Mouse (Mus musculus) megakaryocyte, embryonic 14.5 days (primary cell): ENCODE results near the gene Gm29609. TPM values are rescaled to one million over a fixed set of nuclear protein-coding genes. Genes with fewer than 3 reads are reported as not detected.

Source experiments
- H3K27me3 ChIP-seq: replicated peaks from 2 replicates; pipeline ENCODE3; 2012; ENCODE audit warnings: inconsistent platforms
- H3K36me3 ChIP-seq: replicated peaks from 2 replicates; pipeline ENCODE3; 2012; ENCODE audit warnings: low read length, inconsistent platforms, mixed read lengths
- H3K4me1 ChIP-seq: 2 replicates; pipeline ENCODE4 v1.6.1; 2012; ENCODE audit warnings: inconsistent platforms
- H3K4me3 ChIP-seq: replicated peaks from 2 replicates; pipeline ENCODE3; 2012; ENCODE audit warnings: moderate library complexity, mild to moderate bottlenecking, inconsistent platforms
- H3K9me3 ChIP-seq: 2 replicates; pipeline ENCODE4 v1.6.1; 2012; ENCODE audit warnings: inconsistent platforms
- FLI1 ChIP-seq: IDR thresholded peaks from 2 replicates; pipeline ENCODE4 v1.6.1; 2012; ENCODE audit warnings: low read length, inconsistent platforms, mixed read lengths
- GATA1 ChIP-seq: IDR thresholded peaks from 3 replicates; pipeline ENCODE4 v1.6.1; 2012; ENCODE audit warnings: mixed read lengths, low read length, inconsistent platforms, borderline replicate concordance
- polyA plus RNA-seq: library from polyadenylated mRNA; stranded (reverse); fragments of >175 nt; gene quantifications from 2 replicates; pipeline ENCODE4 v1.2.3, GENCODE M21; 2012; ENCODE audit warnings: low replicate concordance; ENCODE audit not compliant: insufficient read depth

The Gm29609 gene
- polyA plus RNA-seq, 1 experiment, result 7.9 TPM

DNA sequence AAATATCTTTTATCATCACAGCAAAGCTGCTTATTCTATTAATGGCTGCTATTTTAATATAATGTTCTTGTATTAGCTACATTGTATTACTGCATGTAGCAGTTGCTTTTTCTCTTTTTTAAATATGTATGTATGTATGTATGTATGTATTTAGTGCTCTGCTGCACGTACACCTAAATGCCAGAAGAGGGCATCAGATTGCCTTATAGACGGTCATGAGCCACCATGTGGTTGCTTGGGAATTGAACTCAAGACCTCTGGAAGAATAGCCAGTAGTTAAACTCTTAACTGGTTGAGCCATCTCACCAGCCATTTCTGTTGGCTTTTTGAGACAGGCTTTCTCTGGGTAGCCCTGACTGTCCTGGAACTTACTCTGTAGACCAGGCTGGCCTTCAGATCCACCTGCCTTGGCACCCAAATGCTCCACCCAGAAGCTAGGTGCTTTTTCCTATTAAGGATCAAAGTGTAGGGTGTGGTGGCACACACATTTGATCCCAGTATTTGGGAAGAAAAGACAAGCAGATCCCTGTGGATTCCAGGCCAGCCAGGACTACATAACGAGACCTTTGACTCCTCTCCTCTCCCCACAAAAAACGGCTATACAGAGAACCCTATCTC, 8.6 kb upstream of the Gm29609 start:
- Histone ChIP-seq H3K36me3 (peaks cover 49% of the 10 kb centered on the region), H3K4me1 (peaks cover 34% of the 10 kb centered on the region), H3K9me3 (no peaks in the 10 kb centered on the region), H3K4me3 (no peak overlapping the region), H3K27me3 (no peaks in the 10 kb centered on the region)
- TF ChIP-seq GATA1, result no peak
- TF ChIP-seq FLI1, result no peak

DNA sequence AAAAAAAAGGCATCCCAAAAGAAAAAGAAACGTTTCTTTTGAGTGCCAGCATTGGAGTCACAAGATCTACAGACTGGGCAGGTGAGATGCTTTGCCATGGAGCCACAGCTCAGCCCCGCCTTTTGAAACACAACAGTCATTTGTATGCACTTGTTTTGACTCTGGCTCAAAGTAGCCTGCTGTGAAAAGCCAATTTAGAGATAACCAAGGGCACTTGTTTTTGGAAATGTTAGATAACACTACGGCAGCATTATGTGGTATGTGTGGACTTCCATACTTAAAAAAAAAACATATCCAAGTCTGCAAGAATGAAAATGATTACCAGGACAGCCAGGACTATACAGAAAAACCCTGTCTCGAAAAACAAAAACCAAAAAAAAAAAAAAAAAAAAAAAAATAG, 4.0 kb upstream of the Gm29609 start:
- H3K9me3 ChIP-seq, result no peaks in the 10 kb centered on the region
- H3K4me3 ChIP-seq, result peak overlapping the region; percentile 46
- no peak for TF ChIP-seq GATA1
- no peak for TF ChIP-seq FLI1
- H3K36me3 ChIP-seq, result peaks cover 22% of the 10 kb centered on the region
- H3K4me1 ChIP-seq, result peaks cover 40% of the 10 kb centered on the region
- no peaks in the 10 kb centered on the region for H3K27me3 ChIP-seq

DNA sequence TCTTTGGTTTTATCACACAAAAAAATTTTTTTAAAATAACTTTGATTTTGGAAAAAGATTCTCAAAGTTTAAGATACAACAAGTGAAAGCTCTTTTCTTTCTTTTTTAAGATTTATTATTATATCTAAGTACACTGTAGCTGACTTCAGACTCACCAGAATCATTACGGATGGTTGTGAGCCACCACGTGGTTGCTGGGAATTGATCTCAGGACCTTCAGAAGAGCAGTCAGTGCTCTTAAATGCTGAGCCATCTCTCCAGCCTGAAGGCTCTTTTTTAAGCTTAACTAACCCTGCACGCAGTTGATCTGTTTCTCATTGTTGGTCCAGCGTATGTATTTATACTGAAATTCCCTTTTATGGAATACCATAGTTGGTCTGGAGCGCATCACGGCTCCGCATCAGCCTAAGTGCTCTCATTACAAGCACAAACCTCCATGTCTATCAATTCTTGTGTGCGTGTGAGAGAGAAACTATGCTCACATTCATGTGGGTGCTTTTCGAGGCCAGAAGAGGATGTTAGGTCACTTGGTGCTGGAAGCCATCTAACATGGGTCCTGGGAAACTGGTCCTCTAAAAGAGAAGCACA, 1.6 kb upstream of the Gm29609 start:
- Histone ChIP-seq H3K27me3 (no peaks in the 10 kb centered on the region), H3K9me3 (no peaks in the 10 kb centered on the region), H3K4me1 (peaks cover 59% of the 10 kb centered on the region), H3K4me3 (peak overlapping the region; percentile 95), H3K36me3 (peaks cover 8% of the 10 kb centered on the region)
- no peak for TF ChIP-seq GATA1
- no peak for TF ChIP-seq FLI1

DNA sequence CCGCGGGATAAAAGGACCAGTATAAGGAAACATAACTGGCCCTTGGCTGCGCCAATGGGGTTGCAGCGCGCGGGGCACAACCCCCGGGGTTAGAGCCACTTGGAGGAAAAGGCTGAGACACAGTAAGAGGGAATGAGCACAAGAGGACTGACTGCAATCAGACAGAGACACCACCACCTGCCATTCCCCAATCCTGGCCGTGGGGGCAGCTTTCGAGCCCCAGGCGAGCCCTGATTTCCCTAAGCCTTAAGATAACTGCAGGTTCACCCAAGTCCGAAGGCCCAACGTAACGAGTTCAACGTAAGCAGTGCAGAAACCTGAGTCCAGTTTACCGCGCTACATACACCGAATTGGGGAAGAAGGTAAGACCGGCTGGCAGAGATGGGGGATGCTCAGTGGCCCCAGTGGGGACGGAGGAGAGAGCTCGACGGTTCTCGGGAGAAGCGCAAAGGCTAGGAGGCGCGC, 378 bp downstream of the Gm29609 start:
- H3K27me3 ChIP-seq, result no peaks in the 10 kb centered on the region
- H3K4me3 ChIP-seq, result peak overlapping the region; percentile 95
- TF ChIP-seq GATA1, result no peak
- no peak for TF ChIP-seq FLI1
- no peaks in the 10 kb centered on the region for H3K9me3 ChIP-seq
- peaks cover 60% of the 10 kb centered on the region for H3K4me1 ChIP-seq
- peaks cover 17% of the 10 kb centered on the region for H3K36me3 ChIP-seq

DNA sequence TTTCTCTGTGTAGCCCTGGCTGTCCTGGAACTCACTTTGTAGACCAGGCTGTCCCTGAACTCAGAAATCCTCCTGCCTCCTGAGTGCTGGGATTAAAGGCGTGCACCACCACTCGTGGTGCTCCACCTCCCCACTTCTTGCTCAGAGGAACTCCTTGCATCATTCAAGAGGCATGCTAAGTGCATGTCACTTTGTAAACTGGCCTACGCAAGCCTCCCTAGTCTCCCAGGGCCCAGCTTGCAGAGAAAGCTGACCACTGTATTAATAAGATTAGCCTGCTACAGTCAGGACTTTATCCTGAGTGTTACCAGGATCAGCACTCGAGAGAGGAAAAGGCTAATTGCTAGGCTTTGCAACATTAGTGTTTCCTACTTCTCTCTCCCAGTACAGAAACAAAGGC, 11.1 kb downstream of the Gm29609 start:
- TF ChIP-seq FLI1 (no peak), GATA1 (no peak)
- H3K36me3 ChIP-seq, result peaks cover 94% of the 10 kb centered on the region
- H3K27me3 ChIP-seq, result no peaks in the 10 kb centered on the region
- H3K9me3 ChIP-seq, result no peaks in the 10 kb centered on the region
- no peak overlapping the region for H3K4me3 ChIP-seq
- peaks cover 7% of the 10 kb centered on the region; the same call in 1 of the 2 replicates for H3K4me1 ChIP-seq

DNA sequence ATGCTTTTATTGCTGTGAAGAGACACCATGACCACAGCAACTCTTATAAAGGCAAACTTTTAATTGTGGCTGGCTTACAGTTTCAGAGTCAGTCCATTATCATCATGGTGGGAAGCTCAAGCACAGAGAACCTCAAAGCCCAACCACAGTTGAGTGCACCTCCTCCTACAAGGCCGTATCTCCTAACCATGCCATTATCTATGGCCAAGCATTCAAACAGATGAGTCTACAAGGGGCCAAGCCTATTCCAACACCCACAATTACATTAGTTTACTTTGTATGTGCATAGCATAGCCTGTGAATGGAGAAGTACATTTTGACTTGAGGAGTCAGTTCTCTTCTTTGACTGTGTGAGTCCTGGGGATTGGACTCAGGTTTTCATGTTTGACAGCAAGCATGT, 14.8 kb downstream of the Gm29609 start:
- TF ChIP-seq FLI1 (no peak), GATA1 (no peak)
- H3K36me3 ChIP-seq, result peaks cover 99% of the 10 kb centered on the region
- H3K9me3 ChIP-seq, result no peaks in the 10 kb centered on the region
- no peaks in the 10 kb centered on the region for H3K27me3 ChIP-seq
- H3K4me1 ChIP-seq, result peaks cover 20% of the 10 kb centered on the region
- H3K4me3 ChIP-seq, result no peak overlapping the region

DNA sequence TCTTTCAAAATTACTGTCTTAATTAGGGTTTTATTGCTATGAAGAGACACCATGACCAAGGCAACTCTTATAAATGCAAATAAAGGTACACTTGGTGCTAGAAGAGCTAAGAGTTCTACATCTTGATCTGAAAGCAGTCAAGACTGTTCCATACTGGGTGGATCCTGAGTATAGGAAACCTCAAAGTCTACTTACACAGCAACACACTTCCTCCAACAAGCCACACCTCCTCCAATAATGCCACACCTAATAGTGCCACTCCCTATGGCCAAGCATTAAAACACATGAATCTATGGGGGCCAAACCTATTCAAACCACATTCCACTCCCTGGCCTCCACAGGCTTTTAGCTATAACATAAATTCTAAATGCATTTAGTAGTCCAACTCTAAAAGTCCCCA, 17.2 kb downstream of the Gm29609 start:
- H3K9me3 ChIP-seq, result no peaks in the 10 kb centered on the region
- H3K4me1 ChIP-seq, result peaks cover 20% of the 10 kb centered on the region
- peaks cover 99% of the 10 kb centered on the region for H3K36me3 ChIP-seq
- H3K4me3 ChIP-seq, result no peak overlapping the region
- no peaks in the 10 kb centered on the region for H3K27me3 ChIP-seq
- no peak for TF ChIP-seq GATA1

DNA sequence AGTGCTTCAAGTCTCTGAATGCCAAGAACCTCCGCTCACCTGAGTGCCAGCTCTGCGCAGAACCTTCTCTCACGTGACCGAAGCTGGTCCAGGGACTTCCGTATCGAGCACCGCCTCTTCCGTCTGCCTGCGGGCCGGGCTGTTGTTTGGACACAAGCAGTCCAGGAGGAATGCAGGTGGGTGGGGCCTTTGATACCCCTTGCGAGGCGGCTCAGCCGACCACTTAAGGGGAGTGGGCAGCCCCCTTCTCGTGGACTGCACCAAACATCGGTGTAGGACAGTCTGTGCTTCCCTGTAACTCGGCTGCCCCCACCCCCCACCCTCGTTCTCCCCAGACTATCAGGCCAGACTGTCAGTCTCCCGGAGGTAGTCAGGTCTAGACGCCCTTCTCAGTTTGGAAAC, 25.6 kb downstream of the Gm29609 start, which contains the start of gene Mpv17:
Gene Mpv17, minus strand, starts transcription at position 100 of the 402 bp plus-strand sequence.
- Histone ChIP-seq H3K9me3 (no peaks in the 10 kb centered on the region), H3K4me1 (peaks cover 36% of the 10 kb centered on the region), H3K4me3 (peak within 1 kb of the TSS; percentile 99), H3K27me3 (no peaks in the 10 kb centered on the region), H3K36me3 (peaks cover 59% of the 10 kb centered on the region)
- no peak for TF ChIP-seq FLI1
- no peak for TF ChIP-seq GATA1

DNA sequence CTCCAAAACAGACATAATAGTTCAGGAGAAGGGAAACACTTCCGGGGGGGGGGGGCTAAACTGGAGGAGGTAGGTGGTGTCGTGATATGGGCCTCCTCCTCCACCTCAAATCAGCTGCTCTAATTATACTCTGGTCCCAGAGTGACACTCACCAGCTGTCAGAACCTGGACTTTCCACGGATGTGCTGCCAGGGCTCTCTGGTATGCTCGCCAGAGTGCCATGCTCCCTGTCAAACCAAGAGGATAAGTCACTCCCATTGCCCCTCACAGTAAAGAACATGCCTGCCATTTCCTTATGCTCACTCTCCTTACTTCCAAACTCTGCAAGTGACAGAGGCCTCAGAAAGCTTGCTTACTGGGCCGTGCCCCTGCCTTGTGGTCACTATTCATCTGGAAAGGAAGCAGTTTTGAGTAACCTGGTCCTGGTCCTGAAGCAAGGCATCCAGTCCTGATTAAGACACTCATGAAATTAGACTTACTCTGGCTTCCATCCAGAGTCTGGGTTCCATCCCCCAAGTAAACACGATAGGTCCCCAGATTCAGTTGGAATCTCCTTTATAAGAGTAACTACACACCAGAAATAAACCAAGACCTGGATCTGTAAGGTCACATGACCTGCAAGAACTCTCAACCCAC, 26.1 kb downstream of the Gm29609 start:
- Histone ChIP-seq H3K9me3 (no peaks in the 10 kb centered on the region), H3K36me3 (peaks cover 56% of the 10 kb centered on the region), H3K4me3 (peak overlapping the region; percentile 99), H3K4me1 (peaks cover 39% of the 10 kb centered on the region), H3K27me3 (no peaks in the 10 kb centered on the region)
- TF ChIP-seq GATA1 (no peak), FLI1 (no peak)

DNA sequence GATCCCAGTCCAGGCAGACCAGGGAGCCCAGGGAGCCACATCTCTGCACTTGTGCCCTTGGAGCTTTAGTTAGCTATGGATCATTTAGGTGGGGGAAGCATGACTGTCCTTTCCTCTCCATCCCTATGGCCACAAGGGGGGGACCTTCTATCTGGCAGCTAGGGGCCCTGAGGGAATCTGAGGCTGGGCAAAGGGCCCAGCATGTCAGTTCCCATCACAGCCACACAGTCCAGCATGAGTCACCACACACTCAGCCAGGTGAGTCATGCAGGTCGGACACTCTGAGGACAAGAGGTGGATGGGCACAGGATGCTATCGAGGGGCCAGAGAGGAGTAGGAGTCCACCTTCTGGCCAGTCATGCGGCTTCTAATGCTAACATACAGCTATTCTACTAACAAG, 28.0 kb downstream of the Gm29609 start:
- H3K4me3 ChIP-seq, result peak overlapping the region; percentile 31
- H3K9me3 ChIP-seq, result no peaks in the 10 kb centered on the region
- peaks cover 43% of the 10 kb centered on the region for H3K4me1 ChIP-seq
- peaks cover 53% of the 10 kb centered on the region for H3K36me3 ChIP-seq
- H3K27me3 ChIP-seq, result no peaks in the 10 kb centered on the region
- TF ChIP-seq FLI1 (no peak), GATA1 (no peak)

DNA sequence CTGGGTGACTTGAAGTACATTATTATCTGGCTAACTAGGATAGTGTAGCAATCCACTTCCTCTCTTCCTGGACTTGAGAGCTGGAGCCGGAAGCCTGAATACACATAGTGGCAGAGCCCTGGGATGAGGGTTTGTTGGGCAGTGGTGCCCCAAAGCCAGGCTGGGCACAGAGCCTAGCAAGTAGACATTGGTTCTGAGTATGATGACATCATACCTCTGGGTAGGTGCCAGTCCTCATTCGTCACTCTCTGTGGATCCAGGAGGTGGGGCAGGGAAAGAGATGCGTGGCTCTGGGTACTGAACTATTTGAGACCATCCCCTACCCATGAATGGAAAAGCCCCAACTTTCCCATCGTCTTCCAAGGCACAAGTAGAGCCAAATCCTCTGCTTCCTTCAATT, 29.9 kb downstream of the Gm29609 start:
- Histone ChIP-seq H3K4me1 (peaks cover 42% of the 10 kb centered on the region), H3K27me3 (no peaks in the 10 kb centered on the region), H3K36me3 (peaks cover 58% of the 10 kb centered on the region), H3K9me3 (no peaks in the 10 kb centered on the region), H3K4me3 (no peak overlapping the region)
- TF ChIP-seq GATA1, result no peak
- TF ChIP-seq FLI1, result no peak
